19 mouse cellular contexts compared by ENCODE assay signal in the genomic region with DNA sequence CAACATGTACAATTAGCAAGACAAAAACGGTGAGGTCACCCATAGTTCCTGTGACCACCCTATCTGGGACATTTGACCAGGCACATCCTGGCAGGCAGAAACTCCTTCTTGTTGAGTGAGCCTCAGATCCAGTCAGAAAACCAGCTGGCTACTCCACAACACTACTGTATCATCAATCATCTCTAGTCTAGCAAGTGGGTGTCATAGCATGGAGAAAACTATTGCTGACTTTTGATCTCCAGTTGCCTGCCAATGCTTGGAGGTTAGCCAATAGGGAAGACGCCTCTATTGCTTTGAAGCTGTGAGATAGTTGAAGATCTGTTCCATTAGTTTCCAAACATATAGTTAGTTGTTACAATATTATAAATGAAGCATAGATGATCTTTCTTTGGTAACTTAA.
"Had no signal": no experiment of that assay in that cellular context is flagged by ENCODE, and none has a peak within 500 bp of the region (broad histone marks: within the 10 kb centered on the region; RNA-seq: fewer than 3 reads in every experiment).

No protein-coding gene starts in this region.

- H3K4me2 ChIP-seq: liver, embryonic 11.5 days; midbrain, embryonic 12.5 days; neural tube, embryonic 13.5 days; neural tube, embryonic 15.5 days had no signal

- DNase-seq: lung, adult 2 months; lung, postnatal 4 days; midbrain, embryonic 14.5 days; retina, postnatal 1 day; right cerebral cortex, adult 18-20 months; right cerebral cortex, postnatal 25 days; right cerebral cortex, postnatal 4 days; spleen, adult 18-20 months; thymus, adult 18-20 months; thymus, postnatal 14 days; thymus, postnatal 36 days had no signal

- H3K27ac ChIP-seq: liver, embryonic 14.5 days; midbrain, embryonic 10.5 days; midbrain, embryonic 12.5 days; neural tube, embryonic 13.5 days; neural tube, embryonic 15.5 days had no signal

- H3K9me3 ChIP-seq: midbrain, embryonic 10.5 days; midbrain, embryonic 12.5 days; neural tube, embryonic 13.5 days; neural tube, embryonic 15.5 days had no signal

- ATAC-seq: midbrain, embryonic 16.5 days had no signal

- H3K9ac ChIP-seq: liver, embryonic 14.5 days; midbrain, embryonic 12.5 days; neural tube, embryonic 13.5 days; neural tube, embryonic 15.5 days had no signal

- H3K4me1 ChIP-seq: midbrain, embryonic 10.5 days; midbrain, embryonic 12.5 days; neural tube, embryonic 13.5 days; neural tube, embryonic 15.5 days had no signal

- H3K36me3 ChIP-seq: midbrain, embryonic 10.5 days; midbrain, embryonic 12.5 days; neural tube, embryonic 13.5 days; neural tube, embryonic 15.5 days had no signal

- H3K4me3 ChIP-seq: midbrain, embryonic 10.5 days; midbrain, embryonic 12.5 days; myocyte; neural tube, embryonic 13.5 days; neural tube, embryonic 15.5 days had no signal

- H3K27me3 ChIP-seq: midbrain, embryonic 12.5 days; neural tube, embryonic 13.5 days; neural tube, embryonic 15.5 days had no signal
